Mouse (Mus musculus): ENCODE results near the gene 4930412O13Rik.

Gene 4930412O13Rik

GRCm38 (mm10) chr2:9880271-9880670 lies 781 bp upstream of the 4930412O13Rik start:
- DNase-seq (ENCODE audit: low read depth, low spot score) = no peak

GRCm38 (mm10) chr2:9881611-9882023 lies 565 bp downstream of the 4930412O13Rik start:
- DNase-seq (ENCODE audit: low read depth, low spot score) = no peak

- no peak for DNase-seq (ENCODE audit: low read depth, low spot score)
Measured at GRCm38 (mm10) chr2:9882371-9882925, 1.4 kb downstream of the 4930412O13Rik start.

GRCm38 (mm10) chr2:9882926-9883802 lies 2.1 kb downstream of the 4930412O13Rik start:
- DNase-seq (ENCODE audit: low read depth, low spot score) = no peak

- no peak for DNase-seq (ENCODE audit: low read depth, low spot score)
Measured at GRCm38 (mm10) chr2:9883803-9884532, 2.9 kb downstream of the 4930412O13Rik start.

GRCm38 (mm10) chr2:9884533-9885216 lies 3.6 kb downstream of the 4930412O13Rik start:
- no peak for DNase-seq (ENCODE audit: low read depth, low spot score)

GRCm38 (mm10) chr2:9885217-9885770 lies 4.2 kb downstream of the 4930412O13Rik start:
- DNase-seq (ENCODE audit: low read depth, low spot score) = no peak

GRCm38 (mm10) chr2:9886031-9886430 lies 5.0 kb downstream of the 4930412O13Rik start:
- DNase-seq (ENCODE audit: low read depth, low spot score) = no peak

GRCm38 (mm10) chr2:9886921-9887610 lies 6.0 kb downstream of the 4930412O13Rik start:
- DNase-seq (ENCODE audit: low read depth, low spot score) = no peak

- no peak for DNase-seq (ENCODE audit: low read depth, low spot score)
Measured at GRCm38 (mm10) chr2:9887636-9888035, 6.6 kb downstream of the 4930412O13Rik start.

- DNase-seq (ENCODE audit: low read depth, low spot score) = no peak
Measured at GRCm38 (mm10) chr2:9888913-9889650, 8.0 kb downstream of the 4930412O13Rik start, which contains the start of gene 9230102O04Rik. Gene 9230102O04Rik, minus strand, starts transcription at chr2:9889540.

- no peak for DNase-seq (ENCODE audit: low read depth, low spot score)
Measured at GRCm38 (mm10) chr2:9889651-9890183, 8.7 kb downstream of the 4930412O13Rik start, which contains the start of gene Gata3. Gene Gata3, minus strand, starts transcription at chr2:9890034.

- no peak for DNase-seq (ENCODE audit: low read depth, low spot score)
Measured at GRCm38 (mm10) chr2:9890251-9890650, 9.2 kb downstream of the 4930412O13Rik start.

GRCm38 (mm10) chr2:9890906-9891305 lies 9.9 kb downstream of the 4930412O13Rik start:
- DNase-seq (ENCODE audit: low read depth, low spot score) = no peak

GRCm38 (mm10) chr2:9892541-9892940 lies 11.5 kb downstream of the 4930412O13Rik start:
- no peak for DNase-seq (ENCODE audit: low read depth, low spot score)

- no peak for DNase-seq (ENCODE audit: low read depth, low spot score)
Measured at GRCm38 (mm10) chr2:9893272-9893953, 12.4 kb downstream of the 4930412O13Rik start.

- DNase-seq (ENCODE audit: low read depth, low spot score) = no peak
Measured at GRCm38 (mm10) chr2:9894836-9895593, 14.0 kb downstream of the 4930412O13Rik start.

- no peak for DNase-seq (ENCODE audit: low read depth, low spot score)
Measured at GRCm38 (mm10) chr2:9896097-9896770, 15.2 kb downstream of the 4930412O13Rik start.

All from c-Kit-negative CD71-positive TER-119-positive erythroid progenitor cells, embryonic 14.5 days (primary cell).